Mouse (Mus musculus): ENCODE data around the gene Prkg1.

GRCm38 (mm10) chr19:30861441-30861840 lies 903.4 kb downstream of the Prkg1 start:
- no peak for TF ChIP-seq CTCF (IDR thresholded peaks at IDR 0.05; ENCODE audit: low read depth, low read length)
- TF ChIP-seq POLR2A (IDR thresholded peaks at IDR 0.05; ENCODE audit: extremely low read depth, insufficient read depth, low read length), result no peak
